Mouse (Mus musculus) lung, adult 2 months (tissue): Measurements from ENCODE around the gene Hist1h2aa. TPM values are rescaled to one million over a fixed set of nuclear protein-coding genes. Genes with fewer than 3 reads are reported as not detected.

Experiments
- DNase-seq: peaks from one replicate; pipeline ENCODE4 v3.0.0; 2022
- H3K4me1 ChIP-seq: fragments of 200-500 bp; 2 replicates; pipeline ENCODE4 v1.6.1; 2011; ENCODE audit warnings: low read length; ENCODE audit not compliant: control insufficient read depth, insufficient read depth
- H3K4me3 ChIP-seq: fragments of 200-500 bp; replicated peaks from 2 replicates; pipeline ENCODE3; 2011; ENCODE audit warnings: low read depth, mild to moderate bottlenecking, control low read depth, low read length; ENCODE audit errors: extremely low read depth
- CTCF ChIP-seq: fragments of 200-500 bp; IDR thresholded peaks from 2 replicates; pipeline ENCODE4 v1.5.1; 2011; ENCODE audit warnings: mild to moderate bottlenecking, low read length, control low read depth; ENCODE audit not compliant: insufficient read depth
- POLR2A ChIP-seq: fragments of 200-500 bp; IDR thresholded peaks from 2 replicates; pipeline ENCODE4 v1.6.1; 2011; ENCODE audit warnings: low read depth, mild to moderate bottlenecking, control low read depth, low read length, borderline replicate concordance; ENCODE audit errors: extremely low read depth
- WGBS: fragments of 180-500 bp; shearing (Covaris S2); methylation state at CpG from one replicate; pipeline ENCODE4 v1.1.7; 2018; 5-methylcytosine and 5-hydroxymethylcytosine counted together
- polyA plus RNA-seq: library from polyadenylated mRNA; depleted of rRNA; stranded (reverse); fragments of >200 nt; gene quantifications from 2 replicates; pipeline ENCODE4 v1.2.3, GENCODE M21; 2012

The Hist1h2aa gene
- polyA plus RNA-seq, 1 experiment, result not detected

- no peak for DNase-seq
- Histone ChIP-seq H3K4me3 (no peak overlapping the region), H3K4me1 (no peaks in the 10 kb centered on the region)
- 35% methylated on average over 6 of the region's 6 CpGs for WGBS
- TF ChIP-seq CTCF, result no peak
- no peak for TF ChIP-seq POLR2A
Observed at GRCm38 (mm10) chr13:23913791-23914306, 20.4 kb upstream of the Hist1h2aa start.

GRCm38 (mm10) chr13:23914376-23915167 lies 19.7 kb upstream of the Hist1h2aa start, which contains the start of gene Slc17a4:
Slc17a4 (minus strand) TSS chr13:23915009.
- Histone ChIP-seq H3K4me3 (no peak within 1 kb of the TSS), H3K4me1 (no peaks in the 10 kb centered on the region)
- TF ChIP-seq POLR2A (no peak), CTCF (no peak)
- DNase-seq, result no peak
- WGBS, result 65% methylated on average over 9 of the region's 9 CpGs

- 97% methylated on average over 1 of the region's 1 CpGs for WGBS
- Histone ChIP-seq H3K4me1 (no peaks in the 10 kb centered on the region), H3K4me3 (no peak overlapping the region)
- DNase-seq, result no peak
- TF ChIP-seq CTCF (no peak), POLR2A (no peak)
Observed at GRCm38 (mm10) chr13:23916132-23916531, 18.1 kb upstream of the Hist1h2aa start.

- DNase-seq, result no peak
- H3K4me1 ChIP-seq, result no peaks in the 10 kb centered on the region
- WGBS, result 38% methylated on average over 4 of the region's 4 CpGs
- H3K4me3 ChIP-seq, result no peak overlapping the region
- no peak for TF ChIP-seq CTCF
- TF ChIP-seq POLR2A, result no peak
Observed at GRCm38 (mm10) chr13:23917674-23918073, 16.6 kb upstream of the Hist1h2aa start.

GRCm38 (mm10) chr13:23925792-23926191 lies 8.5 kb upstream of the Hist1h2aa start:
- Histone ChIP-seq H3K4me3 (no peak overlapping the region), H3K4me1 (no peaks in the 10 kb centered on the region)
- DNase-seq, result no peak
- 74% methylated on average over 2 of the region's 2 CpGs for WGBS
- TF ChIP-seq CTCF (no peak), POLR2A (no peak)

- Histone ChIP-seq H3K4me3 (peak overlapping the region; percentile 25), H3K4me1 (no peaks in the 10 kb centered on the region)
- WGBS, result 25% methylated on average over 3 of the region's 3 CpGs
- TF ChIP-seq POLR2A, result no peak
- TF ChIP-seq CTCF, result no peak
- no peak for DNase-seq
Observed at GRCm38 (mm10) chr13:23928637-23929036, 5.6 kb upstream of the Hist1h2aa start.

GRCm38 (mm10) chr13:23930461-23930860 lies 3.8 kb upstream of the Hist1h2aa start:
- Histone ChIP-seq H3K4me3 (no peak overlapping the region), H3K4me1 (no peaks in the 10 kb centered on the region)
- WGBS, result 74% methylated on average over 9 of the region's 9 CpGs
- TF ChIP-seq CTCF (no peak), POLR2A (no peak)
- DNase-seq, result no peak

GRCm38 (mm10) chr13:23930904-23931303 lies 3.4 kb upstream of the Hist1h2aa start:
- H3K4me3 ChIP-seq, result no peak overlapping the region
- DNase-seq, result no peak
- WGBS, result 66% methylated on average over 11 of the region's 11 CpGs

GRCm38 (mm10) chr13:23933421-23934210 lies 646 bp upstream of the Hist1h2aa start, which contains the start of gene Hist1h2ba:
Hist1h2ba (minus strand) TSS chr13:23934156.
- DNase-seq, result no peak
- WGBS, result 92% methylated on average over 39 of the region's 39 CpGs
- H3K4me3 ChIP-seq, result no peak within 1 kb of the TSS
- TF ChIP-seq CTCF, result no peak
- H3K4me1 ChIP-seq, result no peaks in the 10 kb centered on the region

More at GRCm38 (mm10) chr13:23930904-23931303, 3.4 kb upstream of the Hist1h2aa start:
- H3K4me1 ChIP-seq, result no peaks in the 10 kb centered on the region
- no peak for TF ChIP-seq POLR2A
- TF ChIP-seq CTCF, result no peak

GRCm38 (mm10) chr13:23938699-23939098 lies 4.4 kb downstream of the Hist1h2aa start:
- DNase-seq, result no peak
- Histone ChIP-seq H3K4me1 (no peaks in the 10 kb centered on the region), H3K4me3 (no peak overlapping the region)
- WGBS, result 94% methylated on average over 1 of the region's 1 CpGs
- TF ChIP-seq POLR2A, result no peak
